Mouse (Mus musculus): Measurements from ENCODE around the gene Setd7.

The Setd7 gene

DNA sequence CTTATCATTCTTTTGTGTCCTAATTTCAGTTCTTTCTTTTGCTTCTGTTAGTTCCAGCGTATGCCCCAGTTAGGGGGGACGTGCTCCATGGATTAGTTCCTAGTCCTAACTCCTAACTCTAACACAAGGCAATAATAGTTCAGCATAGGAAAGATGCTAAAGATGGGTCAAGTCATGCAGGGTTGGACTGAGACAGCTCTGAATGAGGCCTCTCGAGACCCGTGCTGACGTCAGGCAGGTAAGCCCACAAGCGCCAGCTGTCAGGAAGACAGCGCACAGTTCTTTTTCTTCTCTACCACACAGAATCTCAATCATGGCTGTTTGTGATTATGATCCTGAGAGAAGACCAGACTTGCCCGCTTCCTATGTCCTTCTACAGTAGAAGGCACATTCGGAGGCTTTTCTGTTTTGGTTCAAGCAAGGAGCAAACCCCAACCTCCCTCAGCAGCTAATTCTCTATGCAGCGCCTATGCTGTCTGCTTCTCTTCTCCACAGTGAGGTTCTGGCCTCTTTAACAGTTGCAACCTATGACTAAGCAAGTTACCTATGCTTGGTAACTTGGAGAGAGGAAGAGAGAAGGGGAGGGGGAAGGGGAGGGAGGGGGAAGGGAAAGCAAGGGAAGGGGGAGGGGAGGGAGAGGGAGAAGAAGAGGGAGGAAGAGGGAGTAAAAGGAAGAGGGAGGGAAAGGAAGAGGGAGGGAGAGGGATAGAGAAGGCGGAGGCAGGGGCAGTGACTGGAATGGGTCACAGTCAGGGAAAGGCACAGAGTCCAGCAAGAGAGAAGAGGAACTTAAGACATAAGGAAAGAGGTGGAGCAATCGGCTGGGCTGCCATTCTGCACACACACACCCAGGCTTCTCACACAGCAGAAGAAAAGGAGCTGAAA lies 42.6 kb downstream of the Setd7 start:
- no peak for DNase-seq (ENCODE audit: low spot score in 2 of 2)

DNA sequence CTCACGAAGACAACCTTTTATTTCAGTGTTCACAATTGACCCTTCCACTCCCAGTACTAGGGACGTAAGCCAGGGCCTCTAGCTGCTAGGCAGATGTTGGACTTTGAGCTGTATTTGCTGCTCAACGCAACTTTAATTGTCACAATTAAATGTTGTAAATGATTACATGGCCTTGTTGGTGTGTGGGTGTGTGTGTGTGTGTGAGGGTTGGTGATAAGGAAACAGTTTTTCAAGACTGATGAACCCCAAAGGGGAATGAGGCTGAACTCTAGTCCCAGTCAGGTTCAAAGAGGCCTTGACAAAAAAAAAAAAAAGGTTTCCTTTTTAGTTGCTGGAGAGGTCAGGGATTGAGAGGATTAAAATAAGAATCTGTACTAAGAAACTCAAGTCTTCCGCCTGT lies 43.2 kb downstream of the Setd7 start:
- no peak for DNase-seq (ENCODE audit: low spot score in 2 of 2)

DNA sequence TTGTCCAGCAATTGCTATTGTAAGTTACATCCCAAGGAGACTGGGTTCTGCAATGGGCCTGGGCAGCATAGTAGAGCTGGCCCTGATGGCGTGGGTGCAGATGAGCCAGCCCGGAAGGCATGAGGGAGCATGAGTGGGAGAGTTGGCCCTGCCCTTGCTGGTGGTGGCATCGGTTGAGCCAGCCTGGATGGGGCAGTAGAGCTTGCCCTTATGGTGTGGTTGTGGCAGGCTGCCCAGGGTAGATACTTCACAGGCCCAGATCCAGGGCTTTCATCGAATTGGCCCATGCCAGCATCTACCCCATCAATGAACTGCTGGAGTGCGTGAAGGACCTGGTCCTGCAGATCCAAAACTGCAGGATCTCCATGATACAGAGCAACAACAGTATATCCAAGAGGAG lies 48.7 kb downstream of the Setd7 start:
- DNase-seq (ENCODE audit: low spot score in 2 of 2), result no peak

DNA sequence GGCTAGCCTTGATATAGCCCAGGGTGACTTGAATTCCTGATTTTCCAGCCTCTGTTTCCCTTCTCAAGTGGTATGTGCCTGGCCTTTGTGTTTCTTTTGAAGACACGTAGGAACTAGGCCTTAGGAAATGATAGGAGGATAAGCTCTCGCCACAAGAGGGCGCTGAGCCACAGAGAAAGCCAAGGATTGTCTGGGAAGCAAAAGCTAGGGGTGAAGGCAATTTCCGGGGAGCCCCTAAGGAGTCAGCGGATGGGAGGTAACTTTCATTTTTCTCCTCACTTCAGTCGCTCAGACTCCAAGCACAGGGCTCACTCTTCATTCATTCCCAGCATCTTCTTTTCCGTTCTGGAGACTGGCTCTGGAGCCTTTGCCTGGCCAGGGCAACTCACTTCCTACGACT lies 49.8 kb downstream of the Setd7 start:
- peak; percentile 55 to 79 for DNase-seq (ENCODE audit: low spot score in 2 of 2)

DNA sequence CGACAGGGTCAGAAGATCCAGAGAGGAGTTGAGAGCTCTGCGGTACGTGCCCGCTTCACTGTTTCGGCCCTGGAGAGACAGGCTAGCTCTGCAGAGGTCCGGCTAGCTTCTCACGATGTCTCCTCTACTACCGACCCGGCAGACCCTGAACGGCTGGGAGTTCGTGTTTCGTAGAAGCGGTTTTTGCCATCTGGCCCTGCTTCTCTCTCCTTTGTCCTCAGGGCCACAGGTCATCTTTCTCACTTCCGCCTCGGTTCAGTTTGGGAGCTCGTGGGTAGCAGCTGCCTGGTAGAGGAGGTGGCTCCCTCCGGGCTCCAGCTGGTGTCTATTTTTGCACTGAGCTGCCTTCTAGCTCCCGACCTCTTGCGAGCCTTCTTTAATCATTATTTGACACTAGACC lies 55.2 kb downstream of the Setd7 start:
- DNase-seq (ENCODE audit: low spot score in 2 of 2), result no peak

DNA sequence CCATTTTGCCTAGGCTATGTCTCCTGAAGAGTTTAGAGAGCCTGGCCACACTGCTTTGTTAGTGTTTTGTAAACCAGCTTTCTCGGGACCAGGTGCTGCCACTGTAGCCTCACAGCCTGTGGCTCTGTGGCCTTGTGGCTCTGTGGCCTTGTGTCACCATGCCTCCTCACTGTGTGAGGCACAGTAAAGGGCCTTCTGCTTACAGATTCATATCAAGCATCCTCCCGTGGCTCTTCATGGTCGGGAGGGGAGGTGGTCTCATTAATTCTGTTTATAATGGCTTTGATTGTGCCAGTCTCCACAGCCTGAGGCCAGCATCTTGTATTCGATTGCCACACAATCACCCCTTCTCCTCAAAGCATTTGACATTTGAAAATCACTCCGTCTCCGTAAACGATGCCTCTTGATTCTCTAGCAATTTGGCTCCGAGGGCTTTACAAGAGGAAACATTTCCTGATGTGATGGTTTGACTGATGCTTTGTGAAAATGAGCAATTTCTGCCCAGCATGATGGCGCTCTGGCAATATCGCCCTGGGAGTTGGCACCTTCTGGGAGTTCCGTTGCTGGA lies 56.2 kb downstream of the Setd7 start:
- no peak for DNase-seq (ENCODE audit: low spot score in 2 of 2)

DNA sequence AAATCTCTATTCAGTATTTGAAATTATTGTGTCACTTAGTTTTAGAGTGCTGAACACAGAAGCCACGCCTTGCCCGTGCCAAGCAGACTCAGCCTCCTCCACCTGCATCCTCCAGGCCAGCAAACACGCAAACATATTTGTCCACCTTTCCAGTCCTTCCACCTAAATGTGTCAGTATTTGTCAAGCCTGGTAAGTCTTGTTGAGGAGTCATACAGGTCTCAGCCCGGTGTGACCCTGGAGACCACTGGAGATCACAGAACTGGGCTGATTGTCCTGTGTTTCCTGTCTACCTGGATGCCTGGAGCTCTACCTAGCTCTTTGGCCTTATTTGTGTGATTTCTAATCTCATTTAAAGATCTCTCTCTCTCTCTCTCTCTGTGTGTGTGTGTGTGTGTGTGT lies 60.8 kb downstream of the Setd7 start:
- peak in 1 of 2 experiments; percentile 28 for DNase-seq (ENCODE audit: low spot score in 2 of 2)

DNA sequence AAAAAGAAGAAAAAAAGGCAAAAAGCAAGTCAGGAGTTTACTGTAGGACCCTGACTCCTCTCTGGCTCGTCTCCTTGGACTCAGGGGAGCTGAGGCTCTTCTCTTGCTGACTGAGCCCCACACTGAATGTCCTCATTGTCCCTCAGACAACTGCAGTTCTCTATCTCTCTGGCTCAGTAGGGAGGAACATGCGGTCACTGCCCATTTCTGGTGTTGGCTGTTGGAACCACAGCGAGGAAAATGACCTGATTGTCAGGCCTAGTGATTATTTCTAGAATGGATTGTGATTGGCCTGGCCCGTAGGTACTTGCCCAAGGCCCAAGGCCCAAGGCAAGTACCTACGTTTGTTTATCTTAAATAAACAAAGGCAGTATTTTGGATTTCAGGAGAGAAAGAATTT lies 62.0 kb downstream of the Setd7 start:
- no peak for DNase-seq (ENCODE audit: low spot score in 2 of 2)

DNA sequence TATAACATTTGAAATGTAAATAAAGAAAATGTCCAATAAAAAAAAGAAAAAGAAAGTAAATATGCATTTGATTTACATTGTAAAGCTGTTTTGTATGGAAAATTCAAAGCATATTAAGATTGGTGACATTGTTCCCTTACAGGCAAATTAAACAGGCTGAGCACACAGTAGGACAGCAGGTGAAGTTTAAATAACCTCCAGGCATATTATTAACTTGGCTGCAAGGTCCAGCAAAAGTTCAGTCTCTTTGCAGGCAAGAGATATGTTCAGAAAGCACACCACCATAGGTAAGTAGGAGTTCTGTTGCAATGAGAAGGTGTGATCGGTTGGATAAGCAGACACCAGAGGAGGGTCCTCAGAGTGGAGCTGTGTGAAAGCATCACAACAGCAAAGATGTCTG lies 62.7 kb downstream of the Setd7 start:
- DNase-seq (ENCODE audit: low spot score in 2 of 2), result no peak

DNA sequence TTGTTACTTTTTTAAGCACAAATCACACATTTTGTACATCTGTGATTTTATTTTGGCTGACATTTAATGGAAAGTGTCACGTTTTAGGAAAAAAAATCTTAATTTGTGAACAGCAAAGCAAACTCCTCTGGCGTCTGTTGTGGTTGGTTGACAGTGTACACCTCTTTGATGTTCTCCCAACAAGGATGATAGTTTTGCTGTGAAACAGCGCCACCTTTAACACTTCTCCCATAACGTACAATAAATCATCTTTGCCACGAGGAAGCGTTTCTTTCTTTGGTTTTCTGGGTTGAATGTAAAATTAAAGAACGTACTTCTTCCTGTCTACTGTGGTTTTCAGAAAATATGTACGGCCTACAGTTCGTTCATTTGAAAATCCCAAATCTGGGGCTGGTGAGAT lies 65.0 kb downstream of the Setd7 start:
- no peak for DNase-seq (ENCODE audit: low spot score in 2 of 2)

DNA sequence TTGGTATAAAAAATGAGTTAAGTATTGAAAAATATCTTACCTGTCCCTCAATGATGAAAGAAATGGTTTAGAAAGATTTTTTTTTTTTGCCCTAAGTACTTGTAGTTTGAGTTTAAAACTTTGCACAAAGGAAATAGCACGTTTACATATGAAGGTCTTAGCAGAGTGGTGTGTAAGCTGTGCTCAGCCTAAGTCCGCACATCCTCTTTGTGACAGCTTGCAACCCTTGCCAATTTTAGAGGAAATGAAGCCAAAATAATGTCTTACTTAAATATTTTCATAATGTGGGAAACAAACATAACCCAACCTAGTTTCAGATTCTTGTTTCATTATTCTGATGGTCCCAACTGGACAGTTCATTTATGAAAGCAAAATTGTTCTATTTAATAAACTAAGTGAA lies 66.2 kb downstream of the Setd7 start:
- no peak for DNase-seq (ENCODE audit: low spot score in 2 of 2)

DNA sequence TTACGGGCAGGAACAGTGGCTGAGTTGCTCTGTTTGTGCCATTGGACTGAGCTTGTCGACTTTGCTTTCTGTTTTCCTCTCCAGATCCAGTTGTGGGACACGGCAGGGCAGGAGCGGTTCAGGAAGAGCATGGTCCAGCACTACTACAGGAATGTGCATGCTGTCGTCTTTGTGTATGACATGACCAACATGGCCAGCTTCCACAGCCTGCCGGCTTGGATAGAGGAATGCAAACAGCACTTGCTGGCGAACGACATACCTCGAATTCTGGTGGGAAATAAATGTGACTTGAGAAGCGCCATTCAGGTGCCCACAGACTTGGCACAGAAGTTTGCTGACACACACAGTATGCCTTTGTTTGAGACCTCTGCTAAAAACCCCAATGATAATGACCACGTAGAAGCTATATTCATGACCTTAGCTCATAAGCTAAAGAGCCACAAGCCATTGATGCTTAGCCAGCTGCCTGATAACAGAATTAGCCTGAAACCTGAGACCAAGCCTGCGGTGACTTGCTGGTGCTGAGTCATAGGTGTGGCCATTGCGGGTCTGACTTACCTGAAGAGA lies 67.3 kb downstream of the Setd7 start:
- DNase-seq (ENCODE audit: low spot score in 2 of 2), result peak in 1 of 2 experiments; percentile 40

DNA sequence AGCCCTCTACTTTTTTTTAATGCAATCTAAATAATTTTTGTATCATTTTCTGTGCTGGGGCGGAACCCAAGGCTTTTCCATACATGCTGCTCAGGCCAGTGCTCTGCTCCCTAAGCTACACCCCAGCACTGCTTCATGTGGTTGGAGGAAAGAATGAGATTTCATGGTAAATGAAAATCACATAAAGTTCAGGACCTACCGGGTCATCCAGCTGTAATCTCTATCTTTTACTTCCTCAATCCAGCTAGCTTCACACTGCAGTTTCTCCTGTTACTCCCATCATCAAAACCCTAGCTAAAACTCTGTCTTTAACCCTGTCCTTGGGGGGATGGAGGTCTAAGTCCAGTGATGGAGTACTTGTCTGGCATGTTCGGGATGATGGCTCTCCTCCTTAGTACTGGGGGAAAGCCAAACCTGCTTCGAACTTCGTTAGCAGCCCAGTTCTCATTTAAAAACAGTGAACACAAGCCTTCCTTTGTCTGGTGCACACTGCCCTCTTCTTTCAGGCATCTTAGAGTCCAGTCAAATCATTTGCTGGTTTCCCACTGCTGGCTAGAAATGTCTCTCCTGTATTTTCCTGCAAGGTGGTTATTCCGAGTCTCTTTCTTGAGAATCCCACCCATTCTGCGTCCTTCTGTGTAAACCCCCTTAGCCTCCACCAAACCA lies 70.5 kb downstream of the Setd7 start:
- no peak for DNase-seq (ENCODE audit: low spot score in 2 of 2)

DNA sequence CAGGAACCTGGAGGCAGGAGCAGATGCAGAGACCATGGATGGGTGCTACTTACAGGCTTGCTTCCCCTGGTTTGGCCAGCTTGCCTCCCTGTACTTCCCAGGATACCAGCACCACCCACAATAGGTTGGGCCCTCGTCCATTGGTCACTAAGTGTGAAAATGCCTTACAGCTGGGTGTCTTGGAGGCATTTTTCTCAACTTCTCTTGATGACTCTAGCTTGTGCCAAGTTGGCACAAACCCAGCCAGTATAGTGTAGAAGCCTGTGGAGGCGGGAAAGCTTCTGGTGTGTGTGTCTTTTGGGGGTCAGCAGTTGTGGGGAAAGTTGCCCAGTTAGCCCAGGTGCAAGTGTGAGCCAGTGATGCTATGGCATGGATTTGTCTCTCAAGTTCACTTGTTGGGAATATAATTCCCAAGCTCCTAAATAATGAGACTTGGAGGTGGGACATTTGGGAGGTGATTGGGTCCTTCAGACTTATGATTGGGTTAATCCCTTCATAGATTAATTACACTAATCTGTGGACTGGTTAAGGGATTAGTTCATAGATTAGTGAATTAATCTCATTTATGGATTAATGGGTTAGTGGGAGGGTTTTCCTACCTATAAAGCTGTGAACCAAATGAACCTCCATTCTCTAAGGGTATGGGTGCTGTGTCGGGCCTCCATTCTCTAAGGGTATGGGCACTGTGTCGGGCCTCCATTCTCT lies 74.0 kb downstream of the Setd7 start:
- no peak for DNase-seq (ENCODE audit: low spot score in 2 of 2)

DNA sequence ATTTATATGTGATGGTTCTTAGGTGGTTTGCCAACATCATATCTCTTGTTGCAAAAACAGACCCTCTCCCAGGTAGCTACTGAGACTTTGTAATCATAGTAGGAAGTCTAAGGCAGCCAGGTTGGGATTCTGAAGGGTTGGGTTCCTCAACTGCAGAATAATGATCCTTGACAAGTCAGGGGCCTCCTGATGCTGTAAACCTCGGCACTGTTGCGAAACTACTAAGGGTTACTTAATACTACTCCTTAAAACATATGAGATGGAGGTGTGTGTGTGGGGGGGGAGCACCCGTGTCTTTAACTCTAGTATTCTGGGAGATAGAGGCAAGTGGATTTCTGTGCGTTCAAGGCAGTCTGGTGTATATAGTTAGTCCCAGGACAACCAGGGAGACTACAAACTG lies 75.3 kb downstream of the Setd7 start:
- DNase-seq (ENCODE audit: low spot score in 2 of 2), result no peak

DNA sequence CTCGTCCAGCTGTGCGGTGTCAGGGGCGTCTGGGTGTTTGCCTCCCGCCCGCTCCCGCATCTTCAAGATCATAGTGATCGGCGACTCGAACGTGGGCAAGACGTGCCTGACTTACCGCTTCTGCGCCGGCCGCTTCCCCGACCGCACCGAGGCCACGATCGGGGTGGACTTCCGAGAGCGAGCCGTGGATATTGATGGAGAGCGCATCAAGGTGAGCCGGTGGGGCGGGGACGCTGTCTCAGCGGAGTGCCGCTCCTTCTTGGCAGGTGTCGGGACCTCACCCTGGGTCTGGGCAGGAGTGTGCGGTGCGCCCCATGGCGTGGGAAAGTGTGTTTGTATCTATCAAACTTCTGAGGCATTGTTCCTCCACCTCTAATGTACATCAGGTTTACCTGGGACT lies 76.3 kb downstream of the Setd7 start:
- DNase-seq (ENCODE audit: low spot score in 2 of 2), result no peak

DNA sequence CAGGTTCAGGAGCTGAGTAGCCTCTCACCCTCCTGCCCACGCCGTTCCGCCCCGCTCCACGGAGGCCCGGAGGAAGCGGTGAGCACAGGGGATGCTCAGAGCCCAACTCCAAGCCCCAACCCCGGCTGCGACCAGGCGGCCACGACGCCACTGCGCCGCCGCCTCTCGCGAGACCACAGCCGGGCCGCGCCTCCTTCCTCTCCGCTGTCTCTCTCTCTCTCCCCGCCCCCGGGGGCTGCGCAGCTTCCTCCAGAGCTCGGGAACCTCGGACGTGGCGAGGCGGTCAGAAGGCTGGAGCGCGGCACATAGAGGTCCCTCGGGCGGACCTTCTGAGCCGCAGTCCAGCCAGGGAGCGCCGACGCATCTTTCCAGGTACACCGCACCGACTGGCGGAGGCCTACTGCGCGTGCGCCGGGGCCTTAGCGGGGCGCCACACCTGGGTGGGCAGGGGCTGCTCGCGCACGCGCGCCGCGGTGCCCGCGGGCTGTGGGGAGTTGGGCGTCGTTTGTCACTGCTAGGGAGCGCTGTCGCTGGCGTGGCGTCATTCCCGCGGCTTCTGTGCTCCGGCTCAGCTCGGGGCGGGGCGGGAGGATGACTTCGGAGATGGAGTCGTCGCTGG lies 76.8 kb downstream of the Setd7 start, which contains the start of gene Rab33b:
Gene Rab33b (plus strand): TSS at position 180 of the 619 bp plus-strand sequence.
- peak; percentile 97 to 98 for DNase-seq (ENCODE audit: low spot score in 2 of 2)

DNA sequence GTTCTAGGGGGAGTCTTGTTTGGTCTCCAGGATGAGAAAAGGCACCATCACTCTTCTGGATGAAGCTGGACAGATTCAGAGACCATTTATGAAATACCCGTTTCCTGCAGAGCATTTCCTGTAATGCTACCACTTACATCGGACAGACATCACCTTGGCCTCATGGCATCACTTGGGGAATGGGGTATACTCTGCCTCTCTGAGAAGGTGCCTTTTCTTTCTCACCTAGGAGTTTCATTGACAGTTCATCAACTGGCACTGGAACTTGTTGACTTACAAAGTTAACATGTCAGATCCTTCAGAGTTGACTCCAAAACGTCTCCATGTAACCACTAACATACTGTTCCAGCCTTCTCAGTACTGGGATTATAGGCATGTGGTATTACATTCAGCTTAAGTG lies 77.9 kb downstream of the Setd7 start:
- no peak for DNase-seq (ENCODE audit: low spot score in 2 of 2)

DNA sequence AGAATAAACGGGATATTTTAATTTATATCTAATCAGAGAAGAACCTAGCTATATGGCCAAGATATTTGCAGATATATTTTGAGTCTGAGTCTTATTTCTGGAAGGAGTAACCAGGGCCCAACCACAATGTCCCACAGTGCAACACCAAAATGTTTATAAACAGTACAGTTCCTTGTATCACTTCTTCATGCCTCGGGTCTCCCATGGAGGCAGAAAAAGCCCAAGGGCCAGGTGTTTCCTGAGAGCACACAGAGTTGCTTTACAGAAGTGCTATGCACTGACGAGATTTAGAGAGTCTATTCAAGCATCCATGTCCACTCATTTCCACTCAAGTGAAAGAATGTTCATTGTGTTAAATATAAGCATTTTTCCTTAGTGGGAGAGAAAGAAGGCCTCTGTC lies 78.8 kb downstream of the Setd7 start:
- no peak for DNase-seq (ENCODE audit: low spot score in 2 of 2)

DNA sequence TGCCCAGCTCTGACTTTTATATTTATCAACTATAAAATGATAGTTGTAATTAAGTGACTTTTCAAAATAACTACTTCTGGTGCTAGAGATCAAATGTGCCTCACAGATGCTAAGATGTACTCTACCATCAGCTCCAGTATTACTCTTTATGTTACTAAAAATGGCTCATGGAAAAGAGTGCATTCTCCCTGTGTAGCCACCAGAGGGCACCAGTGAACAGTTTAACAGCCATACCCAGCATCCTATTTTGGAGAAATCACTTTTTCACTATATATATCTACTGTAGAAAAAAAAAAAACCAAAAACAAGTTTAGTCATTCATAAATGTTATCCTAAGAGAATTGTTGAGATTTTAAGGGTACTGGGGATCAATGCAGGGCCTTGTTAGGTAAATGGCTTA lies 79.6 kb downstream of the Setd7 start:
- no peak for DNase-seq (ENCODE audit: low spot score in 2 of 2)

DNA sequence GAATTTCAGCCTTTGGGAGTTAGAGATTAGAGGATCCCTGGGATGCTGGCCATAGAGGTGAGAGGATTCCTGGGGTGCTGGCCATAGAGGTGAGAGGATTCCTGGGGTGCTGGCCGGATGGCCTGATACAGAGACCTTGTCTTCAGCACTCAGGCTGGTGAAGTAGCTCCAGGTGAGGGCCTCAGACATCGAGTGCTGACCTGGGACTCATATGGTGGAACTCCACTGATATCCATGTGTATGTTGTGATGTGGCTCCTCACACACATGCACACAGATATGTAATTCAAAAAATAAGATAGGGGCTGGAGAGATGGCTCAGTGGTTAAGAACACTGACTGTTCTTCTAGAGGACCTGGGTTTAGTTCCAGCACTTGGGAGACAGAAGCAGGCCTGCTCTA lies 80.8 kb downstream of the Setd7 start:
- DNase-seq (ENCODE audit: low spot score in 2 of 2), result no peak

DNA sequence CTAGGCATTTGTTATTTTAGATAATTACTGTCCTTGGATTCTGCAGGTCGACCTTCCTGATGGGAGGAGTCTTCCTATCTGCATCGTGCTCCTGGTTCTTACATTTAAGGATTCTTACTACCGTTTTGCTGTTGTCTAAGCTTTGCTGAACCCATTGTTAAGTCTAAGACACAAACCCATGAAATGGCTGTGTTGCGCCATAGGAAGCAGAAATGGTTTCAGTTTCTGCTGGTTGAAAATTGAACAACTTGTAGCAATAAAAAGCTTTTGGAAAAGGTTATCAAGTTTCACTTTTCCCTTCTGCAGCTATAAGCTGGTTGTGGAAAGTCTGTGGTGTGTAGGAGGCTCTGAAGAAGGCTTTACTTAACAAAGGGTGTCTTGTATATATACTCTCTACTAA lies 85.0 kb downstream of the Setd7 start:
- no peak for DNase-seq (ENCODE audit: low spot score in 2 of 2)
